Mouse (Mus musculus) ES-CJ7 (cell line): ENCODE data around the gene Gm614.
A peak's percentile ranks its signal among the peaks of the same experiment; 100 is the strongest.

Source experiments
- DNase-seq: peaks from one replicate; pipeline ENCODE4 v3.0.0; 2011; ENCODE audit warnings: low read depth, low spot score

Gene Gm614

GRCm38 (mm10) chrX:101260441-101261325 lies 3.1 kb downstream of the Gm614 start:
- peak; percentile 88 for DNase-seq

- DNase-seq = peak; percentile 48
Observed at GRCm38 (mm10) chrX:101256603-101257002, 7.2 kb downstream of the Gm614 start.

GRCm38 (mm10) chrX:101254740-101255139 lies 9.1 kb downstream of the Gm614 start:
- no peak for DNase-seq

GRCm38 (mm10) chrX:101253952-101254729 lies 9.7 kb downstream of the Gm614 start, which contains the start of gene Foxo4:
Foxo4 (plus strand) TSS chrX:101254528.
- DNase-seq = peak; percentile 96

- peak; percentile 79 for DNase-seq
Observed at GRCm38 (mm10) chrX:101245011-101245410, 18.8 kb downstream of the Gm614 start.

GRCm38 (mm10) chrX:101222796-101223162 lies 41.0 kb downstream of the Gm614 start:
- no peak for DNase-seq

- peak; percentile 95 for DNase-seq
Observed at GRCm38 (mm10) chrX:101221834-101222795, 41.7 kb downstream of the Gm614 start, which contains the start of gene Snx12. Snx12 (minus strand) TSS chrX:101222563.
